Mouse (Mus musculus): ENCODE results near the gene Exosc3. TPM values are rescaled to one million over a fixed set of nuclear protein-coding genes. Genes with fewer than 3 reads are reported as not detected.
"Not testable (repeated sequence)": the region's sequence is repeated elsewhere in the genome, so short reads cannot be mapped to it uniquely, and the experiment has no call there.

Exosc3 gene
- polyA plus RNA-seq (2015; fragmentation: Nextera tagmentation; extraction: Ambion mirVana): 30.4 and 41.3 TPM in 2 replicates

- under 1% methylated on average over 76 of the region's 76 CpGs for WGBS
- peak within 1 kb of the TSS; percentile 96 for H3K9ac ChIP-seq
- H3K27me3 ChIP-seq: no peaks in the 10 kb centered on the region
- peaks cover 12% of the 10 kb centered on the region for H3K4me1 ChIP-seq (replicated peaks)
- H3K4me3 ChIP-seq: peak within 1 kb of the TSS; percentile 78
- 0 out of 2 replicates have a peak, but pooled peaks cover 5% of the 10 kb centered on the region for H3K36me3 ChIP-seq
- ATAC-seq (replicated peaks; ENCODE audit: insufficient number of reproducible peaks, insufficient read depth, low FRiP score, low read depth): peak; percentile 81
- H3K4me2 ChIP-seq: peak within 1 kb of the TSS; percentile 87
- no peaks in the 10 kb centered on the region for H3K9me3 ChIP-seq (replicated peaks)
- H3K27ac ChIP-seq: peak within 1 kb of the TSS; percentile 99
These were observed at the start of gene Exosc3 for GRCm38 (mm10) chr4:45342286-45343155. Exosc3 (minus strand) TSS chr4:45342732.

- Histone ChIP-seq H3K27me3 (no peaks in the 10 kb centered on the region), H3K9ac (no peak overlapping the region), H3K36me3 (peaks cover 10% of the 10 kb centered on the region; the same call in 1 of the 2 replicates), H3K27ac (no peak overlapping the region), H3K4me3 (no peak overlapping the region), H3K4me2 (no peak overlapping the region), H3K4me1 (replicated peaks) (peaks cover 6% of the 10 kb centered on the region), H3K9me3 (replicated peaks) (no peaks in the 10 kb centered on the region)
- WGBS: 75% methylated on average over 4 of the region's 4 CpGs
- no peak for ATAC-seq (replicated peaks; ENCODE audit: insufficient number of reproducible peaks, insufficient read depth, low FRiP score, low read depth)
These were observed 49.6 kb upstream of the Exosc3 start for GRCm38 (mm10) chr4:45392099-45392498.

GRCm38 (mm10) chr4:45387296-45387695 lies 44.8 kb upstream of the Exosc3 start:
- H3K27me3 ChIP-seq; H3K36me3 ChIP-seq; H3K27ac ChIP-seq; H3K9ac ChIP-seq; H3K9me3 ChIP-seq (replicated peaks); H3K4me2 ChIP-seq; H3K4me3 ChIP-seq; ATAC-seq (replicated peaks; ENCODE audit: insufficient number of reproducible peaks, insufficient read depth, low FRiP score, low read depth); H3K4me1 ChIP-seq (replicated peaks): not testable (repeated sequence)
- WGBS: 92% methylated on average over 5 of the region's 5 CpGs

- not testable (repeated sequence) for H3K4me3 ChIP-seq; H3K4me1 ChIP-seq (replicated peaks); ATAC-seq (replicated peaks; ENCODE audit: insufficient number of reproducible peaks, insufficient read depth, low FRiP score, low read depth); H3K4me2 ChIP-seq; H3K36me3 ChIP-seq; H3K27me3 ChIP-seq; H3K9me3 ChIP-seq (replicated peaks); H3K9ac ChIP-seq; H3K27ac ChIP-seq
- WGBS: 39% methylated on average over 2 of the region's 2 CpGs
These were observed 39.6 kb upstream of the Exosc3 start for GRCm38 (mm10) chr4:45382133-45382532.

- H3K36me3 ChIP-seq: peaks cover 14% of the 10 kb centered on the region
- ATAC-seq (replicated peaks; ENCODE audit: insufficient number of reproducible peaks, insufficient read depth, low FRiP score, low read depth); H3K9ac ChIP-seq; H3K4me1 ChIP-seq (replicated peaks); H3K27ac ChIP-seq; H3K27me3 ChIP-seq; H3K4me2 ChIP-seq; H3K9me3 ChIP-seq (replicated peaks); H3K4me3 ChIP-seq: not testable (repeated sequence)
- 89% methylated on average over 10 of the region's 10 CpGs for WGBS
These were observed 38.5 kb upstream of the Exosc3 start for GRCm38 (mm10) chr4:45380903-45381580.

- Histone ChIP-seq H3K4me1 (replicated peaks) (no peaks in the 10 kb centered on the region), H3K36me3 (peaks cover 46% of the 10 kb centered on the region), H3K4me3 (no peak overlapping the region), H3K4me2 (no peak overlapping the region), H3K27me3 (no peaks in the 10 kb centered on the region), H3K9me3 (replicated peaks) (no peaks in the 10 kb centered on the region), H3K27ac (no peak overlapping the region), H3K9ac (no peak overlapping the region)
- 80% methylated on average over 4 of the region's 4 CpGs for WGBS
- ATAC-seq (replicated peaks; ENCODE audit: insufficient number of reproducible peaks, insufficient read depth, low FRiP score, low read depth): no peak
These were observed 34.0 kb upstream of the Exosc3 start for GRCm38 (mm10) chr4:45376573-45376972.

- Histone ChIP-seq H3K27me3 (no peaks in the 10 kb centered on the region), H3K9ac (no peak overlapping the region), H3K4me1 (replicated peaks) (no peaks in the 10 kb centered on the region), H3K4me3 (no peak overlapping the region), H3K9me3 (replicated peaks) (no peaks in the 10 kb centered on the region), H3K27ac (no peak overlapping the region), H3K36me3 (peaks cover 55% of the 10 kb centered on the region), H3K4me2 (no peak overlapping the region)
- ATAC-seq (replicated peaks; ENCODE audit: insufficient number of reproducible peaks, insufficient read depth, low FRiP score, low read depth): no peak
- WGBS: 80% methylated on average over 5 of the region's 5 CpGs
These were observed 32.3 kb upstream of the Exosc3 start for GRCm38 (mm10) chr4:45374879-45375278.

GRCm38 (mm10) chr4:45371261-45371660 lies 28.7 kb upstream of the Exosc3 start:
- no peak overlapping the region for H3K27ac ChIP-seq
- H3K27me3 ChIP-seq: no peaks in the 10 kb centered on the region
- H3K9ac ChIP-seq: no peak overlapping the region
- peaks cover 42% of the 10 kb centered on the region for H3K36me3 ChIP-seq
- H3K4me3 ChIP-seq: no peak overlapping the region
- H3K4me2 ChIP-seq: no peak overlapping the region
- H3K4me1 ChIP-seq (replicated peaks): no peaks in the 10 kb centered on the region
- WGBS: 84% methylated on average over 3 of the region's 3 CpGs
- H3K9me3 ChIP-seq (replicated peaks): no peaks in the 10 kb centered on the region
- ATAC-seq (replicated peaks; ENCODE audit: insufficient number of reproducible peaks, insufficient read depth, low FRiP score, low read depth): no peak

- Histone ChIP-seq H3K36me3 (peaks cover 17% of the 10 kb centered on the region), H3K27ac (no peak overlapping the region), H3K4me2 (no peak overlapping the region), H3K4me3 (no peak overlapping the region), H3K9me3 (replicated peaks) (no peaks in the 10 kb centered on the region), H3K9ac (no peak overlapping the region), H3K27me3 (no peaks in the 10 kb centered on the region), H3K4me1 (replicated peaks) (no peaks in the 10 kb centered on the region)
- 91% methylated on average over 3 of the region's 3 CpGs for WGBS
- ATAC-seq (replicated peaks; ENCODE audit: insufficient number of reproducible peaks, insufficient read depth, low FRiP score, low read depth): no peak
These were observed 14.1 kb upstream of the Exosc3 start for GRCm38 (mm10) chr4:45356653-45357052.

- Histone ChIP-seq H3K27ac (peak within 1 kb of the TSS; percentile 99), H3K36me3 (0 out of 2 replicates have a peak, but pooled peaks cover 5% of the 10 kb centered on the region), H3K4me1 (replicated peaks) (peaks cover 12% of the 10 kb centered on the region), H3K9ac (peak within 1 kb of the TSS; percentile 96), H3K9me3 (replicated peaks) (no peaks in the 10 kb centered on the region), H3K4me3 (peak within 1 kb of the TSS; percentile 78), H3K27me3 (no peaks in the 10 kb centered on the region), H3K4me2 (peak within 1 kb of the TSS; percentile 87)
- WGBS: under 1% methylated on average over 40 of the region's 42 CpGs
- ATAC-seq (replicated peaks; ENCODE audit: insufficient number of reproducible peaks, insufficient read depth, low FRiP score, low read depth): peak; percentile 92
These were observed 773 bp downstream of the Exosc3 start, which contains the start of gene Dcaf10 for GRCm38 (mm10) chr4:45341669-45342249. Dcaf10 (plus strand) TSS chr4:45342101.

GRCm38 (mm10) chr4:45341226-45341625 lies 1.3 kb downstream of the Exosc3 start:
- H3K36me3 ChIP-seq: 0 out of 2 replicates have a peak, but pooled peaks cover 3% of the 10 kb centered on the region
- H3K9me3 ChIP-seq (replicated peaks): no peaks in the 10 kb centered on the region
- H3K27me3 ChIP-seq: no peaks in the 10 kb centered on the region
- H3K9ac ChIP-seq: peak overlapping the region; percentile 96; the same call in 1 of the 2 replicates
- WGBS: 54% methylated on average over 9 of the region's 9 CpGs
- H3K4me3 ChIP-seq: peak overlapping the region; percentile 78
- ATAC-seq (replicated peaks; ENCODE audit: insufficient number of reproducible peaks, insufficient read depth, low FRiP score, low read depth): no peak
- peak overlapping the region; percentile 87 for H3K4me2 ChIP-seq
- H3K27ac ChIP-seq: peak overlapping the region; percentile 99
- peaks cover 12% of the 10 kb centered on the region for H3K4me1 ChIP-seq (replicated peaks)
